Mouse (Mus musculus) G1E (cell line): ENCODE data around the gene BC051142. TPM values are rescaled to one million over a fixed set of nuclear protein-coding genes. Genes with fewer than 3 reads are reported as not detected.
"Not testable (repeated sequence)": the region's sequence is repeated elsewhere in the genome, so short reads cannot be mapped to it uniquely, and the experiment has no call there.

Experiments used
- ATAC-seq: 2 replicates; pipeline ENCODE4 v1.8.0; 2016; ENCODE audit warnings: mild to moderate bottlenecking; ENCODE audit not compliant: insufficient number of reproducible peaks, poor library complexity, low FRiP score, severe bottlenecking; ENCODE audit errors: extremely low read depth
- DNase-seq: peaks from one replicate; pipeline ENCODE4 v3.0.0; 2012; ENCODE audit warnings: low spot score
- H3K27me3 ChIP-seq: 2 replicates; pipeline ENCODE4 v1.6.1; 2012; ENCODE audit warnings: mild to moderate bottlenecking, low read length, inconsistent platforms; ENCODE audit not compliant: insufficient read depth
- H3K36me3 ChIP-seq: replicated peaks from 2 replicates; pipeline ENCODE3; 2012; ENCODE audit warnings: mild to moderate bottlenecking, inconsistent platforms
- H3K4me1 ChIP-seq: 2 replicates; pipeline ENCODE4 v1.6.1; 2012; ENCODE audit warnings: low read depth, low read length, inconsistent platforms, mixed read lengths; ENCODE audit not compliant: insufficient read depth
- H3K4me3 ChIP-seq: 2 replicates; pipeline ENCODE4 v1.5.1; 2012; ENCODE audit warnings: low read depth, mild to moderate bottlenecking, inconsistent platforms, low read length, moderate library complexity, mixed read lengths
- H3K9me3 ChIP-seq: replicated peaks from 2 replicates; pipeline ENCODE4 v1.6.1; 2012; ENCODE audit warnings: inconsistent platforms
- CTCF ChIP-seq: IDR thresholded peaks from 2 replicates; pipeline ENCODE4 v1.5.1; 2012; ENCODE audit warnings: low read depth, low read length, inconsistent platforms, mixed read lengths
- GATA1 ChIP-seq: IDR thresholded peaks from 2 replicates; pipeline ENCODE4 v1.6.1; 2012; ENCODE audit warnings: borderline replicate concordance, low read length, inconsistent platforms, mixed read lengths
- GATA2 ChIP-seq: IDR thresholded peaks from 2 replicates; pipeline ENCODE4 v1.6.1; 2012; ENCODE audit warnings: low read depth, low read length, inconsistent platforms, borderline replicate concordance
- POLR2AphosphoS5 ChIP-seq: IDR thresholded peaks from 2 replicates; pipeline ENCODE4 v1.6.1; 2012; ENCODE audit warnings: low read depth, low read length, inconsistent platforms; ENCODE audit not compliant: insufficient replicate concordance
- TAL1 ChIP-seq: conservative IDR thresholded peaks from 2 replicates; pipeline ENCODE4 v1.6.1; 2012; ENCODE audit warnings: low read depth, low read length, inconsistent platforms, mixed read lengths
- polyA plus RNA-seq: library from polyadenylated mRNA; stranded (reverse); fragments of >175 nt; gene quantifications from 2 replicates; pipeline ENCODE4 v1.2.3, GENCODE M21; 2012
- total RNA-seq, 2 experiments: library from RNA; stranded (forward) in 1 of 2; stranded (reverse) in 1 of 2; fragments of 200-1000 nt in 1 of 2; fragments of >200 nt in 1 of 2; fragmentation: Nextera tagmentation in 1 of 2; gene quantifications; 2 replicates each; pipeline ENCODE4 v1.2.3; 2014 to 2017

Gene BC051142
- total and polyA plus RNA-seq, 3 experiments = 0.05 TPM; not detected in 2

- DNase-seq (no peak), ATAC-seq (no peak)
- H3K4me3 ChIP-seq = no peak overlapping the region
- TF ChIP-seq GATA1 = no peak
- TF ChIP-seq CTCF = no peak
- no peak for TF ChIP-seq POLR2AphosphoS5
- no peak for TF ChIP-seq GATA2
- TF ChIP-seq TAL1 = no peak
- H3K4me1 ChIP-seq = no peaks in the 10 kb centered on the region
- H3K9me3 ChIP-seq = no peaks in the 10 kb centered on the region
- H3K36me3 ChIP-seq = no peaks in the 10 kb centered on the region
- peaks cover 13% of the 10 kb centered on the region for H3K27me3 ChIP-seq
Measured at GRCm38 (mm10) chr17:34459255-34459654, 60.6 kb downstream of the BC051142 start.

DNA sequence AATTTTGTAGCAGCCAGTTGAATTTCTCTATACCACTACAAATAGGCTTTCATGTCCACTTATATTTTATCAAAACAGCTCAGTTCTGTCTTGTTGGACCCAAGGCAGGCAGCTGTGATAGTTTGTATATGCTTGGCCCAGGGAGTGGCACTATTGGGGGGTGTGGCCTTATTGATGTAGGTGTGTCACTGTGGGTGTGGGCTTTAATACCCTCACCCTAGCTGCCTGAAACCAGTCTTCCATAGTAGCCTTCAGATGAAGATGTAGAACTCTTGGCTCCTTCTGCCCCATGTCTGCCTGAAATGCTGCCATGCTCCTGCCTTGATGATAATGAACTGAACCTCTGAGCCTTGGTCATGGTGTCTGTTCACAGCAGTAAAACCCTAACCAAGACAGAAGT is 67.3 kb downstream of the BC051142 start:
- DNase-seq, H3K9me3 ChIP-seq, ATAC-seq, H3K36me3 ChIP-seq, H3K4me3 ChIP-seq, H3K4me1 ChIP-seq, H3K27me3 ChIP-seq: not testable (repeated sequence)

DNA sequence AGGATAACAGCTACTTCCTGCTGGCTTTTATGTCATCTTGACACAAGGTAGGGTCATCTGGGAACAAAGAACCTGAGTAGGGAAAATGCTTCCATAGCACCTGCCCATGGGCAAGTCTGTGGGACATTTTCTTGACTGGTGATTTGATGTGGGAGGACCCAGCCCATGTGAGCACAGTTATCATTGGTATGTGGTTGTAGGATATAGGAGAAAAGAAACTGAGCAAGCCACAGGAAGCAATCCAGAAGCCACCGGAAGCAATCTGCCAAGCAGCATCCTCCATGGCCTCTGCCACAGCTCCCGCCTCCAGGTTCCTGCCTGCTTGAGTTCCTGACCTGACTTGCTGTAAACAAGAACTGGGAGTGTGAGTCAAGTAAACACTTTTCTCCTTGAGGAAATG is 71.9 kb downstream of the BC051142 start:
- DNase-seq (no peak), ATAC-seq (no peak)
- Histone ChIP-seq H3K4me1 (no peaks in the 10 kb centered on the region), H3K9me3 (no peaks in the 10 kb centered on the region), H3K4me3 (no peak overlapping the region), H3K27me3 (no peaks in the 10 kb centered on the region), H3K36me3 (no peaks in the 10 kb centered on the region)
- TF ChIP-seq CTCF (no peak), POLR2AphosphoS5 (no peak), TAL1 (no peak), GATA2 (no peak), GATA1 (no peak)

DNA sequence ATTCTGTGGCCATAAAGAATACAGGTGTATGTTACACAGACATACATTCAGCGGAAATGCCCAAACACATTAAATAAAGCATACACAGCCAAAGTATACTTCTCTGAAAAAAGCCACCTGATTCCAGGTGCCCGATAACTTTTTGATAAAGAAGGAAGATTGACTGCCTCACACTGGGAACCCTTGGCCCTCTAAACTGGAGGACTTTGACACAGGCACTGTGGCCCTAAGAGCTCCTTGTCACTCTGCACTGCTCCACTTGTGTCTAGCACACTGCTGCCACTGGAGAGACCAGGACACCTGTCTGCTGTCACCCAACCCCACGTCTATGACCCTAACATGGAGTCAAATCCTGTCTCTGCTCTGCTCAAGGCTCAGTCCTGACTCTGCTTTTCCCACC is 76.4 kb downstream of the BC051142 start:
- Histone ChIP-seq H3K4me3 (no peak overlapping the region), H3K9me3 (no peaks in the 10 kb centered on the region), H3K36me3 (no peaks in the 10 kb centered on the region), H3K27me3 (no peaks in the 10 kb centered on the region), H3K4me1 (no peaks in the 10 kb centered on the region)
- ATAC-seq = no peak
- TF ChIP-seq CTCF = no peak
- no peak for TF ChIP-seq GATA1
- TF ChIP-seq GATA2 = no peak
- TF ChIP-seq TAL1 = no peak
- no peak for TF ChIP-seq POLR2AphosphoS5
- DNase-seq = no peak

- Histone ChIP-seq H3K36me3 (no peaks in the 10 kb centered on the region), H3K27me3 (no peaks in the 10 kb centered on the region), H3K4me3 (no peak overlapping the region), H3K9me3 (no peaks in the 10 kb centered on the region), H3K4me1 (no peaks in the 10 kb centered on the region)
- TF ChIP-seq CTCF = no peak
- no peak for TF ChIP-seq GATA1
- no peak for DNase-seq
- ATAC-seq = no peak
Measured at GRCm38 (mm10) chr17:34476427-34476826, 77.8 kb downstream of the BC051142 start.

DNA sequence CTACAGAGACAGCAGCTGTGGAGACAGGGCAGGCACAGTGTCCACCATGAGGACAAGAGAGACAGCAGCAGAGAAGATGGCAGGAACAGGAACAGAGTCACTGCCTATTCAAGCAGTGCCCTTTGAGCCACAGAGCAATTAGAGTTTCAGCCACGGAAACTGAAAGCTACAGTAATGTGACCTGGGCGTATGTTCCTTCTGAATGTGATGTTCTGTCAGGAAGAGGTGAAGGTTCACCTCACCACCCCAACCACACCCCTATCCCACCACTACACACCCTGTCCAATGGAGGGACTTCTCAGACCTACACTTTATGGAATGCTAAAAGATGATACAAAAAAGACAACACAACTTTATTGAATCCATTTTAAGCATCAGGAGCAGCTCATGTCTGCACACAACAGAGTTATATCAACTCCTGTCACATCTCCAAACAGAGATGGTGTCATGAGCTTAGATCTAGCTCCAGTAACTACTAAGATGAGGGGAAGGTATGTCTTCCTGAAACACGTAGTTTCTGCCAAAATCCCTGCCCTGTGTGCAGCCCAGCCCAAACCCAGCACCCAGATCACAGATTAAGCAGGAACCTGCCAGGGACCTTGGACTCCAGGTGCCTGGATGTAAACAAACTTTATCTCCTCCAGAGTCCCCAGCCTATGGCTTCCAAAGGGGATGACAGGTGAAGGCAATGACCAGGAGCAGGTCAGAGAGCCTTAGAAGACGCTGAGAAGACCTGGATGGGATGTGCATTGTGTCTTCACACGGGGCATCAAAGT is 78.8 kb downstream of the BC051142 start, which contains the start of gene Btnl4:
Gene Btnl4, minus strand, starts transcription at position 81 of the 776 bp plus-strand sequence.
- H3K27me3 ChIP-seq, H3K4me1 ChIP-seq, ATAC-seq, H3K9me3 ChIP-seq, H3K36me3 ChIP-seq, H3K4me3 ChIP-seq, DNase-seq: not testable (repeated sequence)

DNA sequence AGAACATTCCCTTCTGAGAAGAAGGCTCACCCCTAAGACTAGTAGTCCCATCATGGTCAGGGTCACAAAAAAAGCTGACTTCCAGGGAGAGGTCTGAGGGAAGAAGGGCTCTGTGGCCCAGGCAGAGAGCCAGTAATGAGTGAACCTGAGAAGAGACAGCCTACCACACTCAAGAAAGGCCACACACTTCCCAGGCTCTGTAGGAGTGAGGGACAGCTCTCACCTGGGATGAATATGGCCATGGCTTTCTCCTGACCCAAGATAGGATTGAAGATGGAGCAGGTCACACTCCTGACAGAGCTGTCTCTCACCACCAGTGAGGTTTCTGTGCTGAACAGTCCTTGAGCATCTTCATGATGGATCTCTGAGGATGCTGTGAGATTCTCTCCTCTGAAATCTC is 94.2 kb downstream of the BC051142 start:
- no peak for ATAC-seq

DNA sequence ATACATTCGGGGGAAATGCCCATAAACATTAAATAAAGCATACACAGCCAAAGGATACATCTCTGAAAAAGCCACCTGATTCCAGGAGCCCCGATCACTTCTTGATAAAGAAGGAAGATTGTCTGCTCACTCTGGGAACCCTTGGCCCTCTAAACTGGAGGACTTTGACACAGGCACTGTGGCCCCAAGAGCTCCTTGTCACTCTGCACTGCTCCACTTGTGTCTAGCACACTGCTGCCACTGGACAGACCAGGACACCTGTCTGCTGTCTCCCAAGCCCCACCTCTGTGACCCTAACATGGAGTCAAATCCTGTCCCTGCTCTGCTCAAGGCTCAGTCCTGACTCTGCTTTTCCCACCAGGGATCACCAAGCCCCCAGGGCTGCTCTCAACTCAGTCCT is 96.5 kb downstream of the BC051142 start:
- H3K4me1 ChIP-seq, H3K4me3 ChIP-seq, H3K9me3 ChIP-seq, DNase-seq, ATAC-seq, H3K36me3 ChIP-seq, H3K27me3 ChIP-seq: not testable (repeated sequence)

More for the DNA sequence above, 94.2 kb downstream of the BC051142 start:
- no peak for TF ChIP-seq POLR2AphosphoS5
- TF ChIP-seq GATA1 = no peak
- no peak for TF ChIP-seq TAL1
- TF ChIP-seq GATA2 = no peak
- TF ChIP-seq CTCF = no peak
- DNase-seq = no peak
- H3K4me3 ChIP-seq = no peak overlapping the region
- H3K36me3 ChIP-seq = no peaks in the 10 kb centered on the region
- H3K4me1 ChIP-seq = no peaks in the 10 kb centered on the region
- peaks cover 5% of the 10 kb centered on the region; the same call in 1 of the 2 replicates for H3K27me3 ChIP-seq
- H3K9me3 ChIP-seq = no peaks in the 10 kb centered on the region
